Mouse (Mus musculus) spleen, postnatal 0 days (tissue): ENCODE results near the gene Mllt3. TPM values are rescaled to one million over a fixed set of nuclear protein-coding genes. Genes with fewer than 3 reads are reported as not detected.

ENCODE experiments used
- polyA plus RNA-seq: library from polyadenylated mRNA; unstranded; fragments of >200 nt; fragmentation: Nextera tagmentation; extraction: Ambion mirVana; gene quantifications from 2 replicates; pipeline ENCODE4 v1.2.1, GENCODE M21; 2015

Gene Mllt3
- polyA plus RNA-seq = 72.5 and 96.3 TPM in 2 replicates

DNA sequence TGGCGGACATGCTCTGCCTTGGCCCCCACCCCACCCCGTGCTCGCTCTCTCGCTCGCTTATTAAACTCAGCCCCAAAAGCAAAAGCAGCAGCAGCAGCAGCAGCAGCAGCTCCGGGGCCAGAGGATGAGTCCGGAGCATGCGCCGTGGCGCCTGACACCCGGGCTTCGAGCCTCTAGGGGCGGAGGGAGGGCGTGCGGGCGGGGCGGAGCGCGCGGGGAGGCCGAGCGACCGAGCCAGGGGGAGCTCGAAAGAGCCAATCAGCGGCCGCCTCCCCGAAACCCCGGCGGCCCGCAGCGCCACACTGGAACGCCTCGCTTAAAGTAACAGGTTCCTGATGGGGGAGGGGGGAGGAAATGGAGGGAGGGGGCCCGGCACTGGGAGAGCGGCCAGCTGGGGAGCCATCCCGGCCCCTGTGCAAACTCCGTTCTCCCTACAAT is at the start of gene Mllt3:
Gene Mllt3, minus strand, starts transcription at position 149 of the 438 bp plus-strand sequence.

Other genes with a start within 250 kb of the Mllt3 start
- gene Focad, start 61.3 kb upstream of the Mllt3 start, polyA plus RNA-seq = 7.7 and 10.6 TPM in 2 replicates